Mouse (Mus musculus): Measurements from ENCODE around the gene Gm8005.
"Not testable (repeated sequence)": the region's sequence is repeated elsewhere in the genome, so short reads cannot be mapped to it uniquely, and the experiment has no call there.

Gene Gm8005

GRCm38 (mm10) chr14:42439573-42439972 is at the start of gene Gm8005:
Gm8005 (minus strand) TSS chr14:42439673.
- DNase-seq (ENCODE audit: extremely low read depth, insufficient read length, low spot score), result not testable (repeated sequence)

GRCm38 (mm10) chr14:42463581-42463980 is 24.1 kb upstream of the Gm8005 start, which contains the start of gene Gm8011:
Gm8011 (plus strand) TSS chr14:42463881.
- DNase-seq (ENCODE audit: extremely low read depth, insufficient read length, low spot score), result not testable (repeated sequence)

All from 3134 (cell line).